Mouse (Mus musculus) heart, postnatal 0 days (tissue): ENCODE data around the gene Zfp553.

ENCODE experiments used
- CTCF ChIP-seq: IDR thresholded peaks from 2 replicates; pipeline ENCODE4 v1.5.1; 2016; ENCODE audit warnings: antibody characterized with exemption, control low read depth, low read depth
- EP300 ChIP-seq: IDR thresholded peaks from 2 replicates; pipeline ENCODE4 v1.6.1; 2016; ENCODE audit warnings: antibody characterized with exemption, low read depth

DNA sequence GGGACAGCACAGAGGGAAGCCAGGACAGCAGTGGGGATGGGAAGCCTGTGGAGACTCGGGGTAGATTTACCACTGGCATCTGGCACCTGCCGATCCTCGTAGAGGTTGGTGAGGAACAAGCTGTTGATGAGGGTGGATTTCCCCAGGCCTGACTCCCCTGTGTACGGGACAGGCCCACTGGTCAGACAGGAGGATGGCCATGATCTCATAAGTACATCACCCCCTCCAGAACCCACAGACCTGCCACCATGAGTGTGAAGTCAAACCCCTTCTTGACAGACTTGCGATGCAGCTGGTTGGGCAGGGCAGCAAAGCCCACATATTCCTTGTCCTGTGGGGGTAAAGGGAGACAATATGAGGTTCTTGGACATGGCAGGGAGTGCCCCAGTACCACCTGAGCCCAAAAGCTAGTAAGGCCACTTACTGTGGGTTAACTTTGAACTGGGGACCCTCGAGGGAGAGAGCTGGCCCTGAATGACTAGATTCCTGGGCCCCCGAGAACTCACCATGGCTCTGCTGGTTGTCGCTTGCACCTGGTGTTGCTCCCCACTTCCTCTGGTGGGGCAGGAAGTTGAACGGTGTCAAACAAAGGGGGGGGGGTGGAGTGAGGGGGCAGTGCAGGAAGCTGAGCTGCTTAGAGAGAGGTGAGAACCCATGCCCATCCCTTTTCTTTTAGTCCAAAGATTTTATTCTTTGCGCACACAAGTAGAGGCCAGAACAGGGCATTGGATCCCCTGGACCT is 14.8 kb upstream of the Zfp553 start:
- TF ChIP-seq CTCF (no peak), EP300 (no peak)
